Mouse (Mus musculus) neutrophil, adult 65 days (primary cell): Measurements from ENCODE around the gene 4930562C15Rik. TPM values are rescaled to one million over a fixed set of nuclear protein-coding genes. Genes with fewer than 3 reads are reported as not detected.

Experiments used
- total RNA-seq: library from RNA; stranded (reverse); gene quantifications from 2 replicates; pipeline ENCODE4 v1.2.4, GENCODE M21; 2023

The 4930562C15Rik gene
- total RNA-seq = not detected in 2 replicates

GRCm38 (mm10) chr16:4835191-4835590, at the start of gene 4930562C15Rik:
Gene 4930562C15Rik, plus strand, starts transcription at chr16:4835416.

GRCm38 (mm10) chr16:4789810-4790559, 45.2 kb upstream of the 4930562C15Rik start, which contains the start of gene Cdip1:
Gene Cdip1, minus strand, starts transcription at chr16:4790292.

DNA sequence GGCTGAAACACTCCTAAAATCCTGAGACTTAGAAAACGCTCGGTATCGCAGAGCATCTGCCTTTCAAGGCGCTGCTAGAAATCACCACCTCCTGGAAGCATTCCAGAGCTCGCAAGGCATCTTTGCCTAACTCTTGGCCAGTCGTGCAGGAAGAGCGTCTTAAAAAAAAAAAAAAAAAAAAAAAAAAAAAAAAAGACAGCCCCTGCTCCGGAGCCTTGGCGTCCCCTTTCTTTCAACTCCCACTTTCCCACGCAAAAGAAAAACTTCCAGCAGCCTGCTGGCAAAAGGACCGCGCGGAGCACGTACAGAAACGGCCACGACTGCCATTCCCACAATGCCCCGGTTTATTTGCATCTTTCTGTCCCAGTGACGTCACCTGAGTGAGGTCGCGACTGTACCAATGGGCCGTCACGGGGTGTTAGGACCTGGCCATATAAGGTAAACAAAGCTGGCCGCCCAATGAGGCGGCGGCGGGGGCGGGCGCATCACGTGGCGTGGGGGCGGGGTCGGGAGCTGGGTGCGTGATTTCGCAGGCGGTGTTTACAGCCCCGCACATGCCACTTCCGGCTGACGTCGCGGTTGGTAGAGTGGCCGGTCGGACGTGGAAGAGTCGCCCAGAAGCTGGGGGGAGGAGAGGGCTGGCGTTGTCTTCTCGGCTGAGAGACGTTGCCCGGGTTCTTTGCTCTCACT, 45.1 kb downstream of the 4930562C15Rik start, which contains the start of gene Ubald1:
Gene Ubald1 (minus strand): TSS at position 180 of the 690 bp plus-strand sequence.

GRCm38 (mm10) chr16:4885760-4886689, 50.8 kb downstream of the 4930562C15Rik start, which contains the start of gene Mgrn1:
Gene Mgrn1, plus strand, starts transcription at chr16:4886249.

Other genes starting within 250 kb of the 4930562C15Rik start
- 0.38 and 0.88 TPM in 2 replicates for gene Glis2, start 240.7 kb upstream of the 4930562C15Rik start, total RNA-seq
- gene Pam16, start 210.4 kb upstream of the 4930562C15Rik start, total RNA-seq = 28.9 and 42.8 TPM in 2 replicates
- 0.32 TPM in 2 replicates for gene Vasn, start 195.5 kb upstream of the 4930562C15Rik start, total RNA-seq
- 6.0 TPM in 2 replicates for gene Dnaja3, start 195.4 kb upstream of the 4930562C15Rik start, total RNA-seq
- gene Coro7, start 155.6 kb upstream of the 4930562C15Rik start, total RNA-seq = 229 and 325 TPM in 2 replicates
- 12.3 and 12.5 TPM in 2 replicates for gene Nmral1, start 116.1 kb upstream of the 4930562C15Rik start, total RNA-seq
- gene Hmox2, start 109.1 kb upstream of the 4930562C15Rik start, total RNA-seq = 38.0 and 39.2 TPM in 2 replicates
- 17.8 and 20.7 TPM in 2 replicates for gene Cdip1, start 45.1 kb upstream of the 4930562C15Rik start, total RNA-seq
- gene Ubald1, start 44.9 kb downstream of the 4930562C15Rik start, total RNA-seq = 53.8 and 60.0 TPM in 2 replicates
- gene Mgrn1, start 50.8 kb downstream of the 4930562C15Rik start, total RNA-seq = 55.0 and 72.6 TPM in 2 replicates
- 24.3 and 26.9 TPM in 2 replicates for gene Nudt16l1, start 103.3 kb downstream of the 4930562C15Rik start, total RNA-seq
- gene Anks3, start 128.8 kb downstream of the 4930562C15Rik start, total RNA-seq = 50.7 and 64.6 TPM in 2 replicates
- gene Sept12, start 162.4 kb downstream of the 4930562C15Rik start, total RNA-seq = not detected in 2 replicates
- gene Smim22, start 171.9 kb downstream of the 4930562C15Rik start, total RNA-seq = not detected in 2 replicates
- gene Rogdi, start 178.1 kb downstream of the 4930562C15Rik start, total RNA-seq = 251 and 261 TPM in 2 replicates
- 168 and 226 TPM in 2 replicates for gene Glyr1, start 214.4 kb downstream of the 4930562C15Rik start, total RNA-seq
- gene Ubn1, start 214.6 kb downstream of the 4930562C15Rik start, total RNA-seq = 98.3 and 148 TPM in 2 replicates